Mouse (Mus musculus) lung, adult 2 months (tissue): ENCODE data around the gene Skil.
"Not testable (repeated sequence)": the region's sequence is repeated elsewhere in the genome, so short reads cannot be mapped to it uniquely, and the experiment has no call there.

Source experiments
- CTCF ChIP-seq: fragments of 200-500 bp; IDR thresholded peaks from 2 replicates; pipeline ENCODE4 v1.5.1; 2011; ENCODE audit warnings: mild to moderate bottlenecking, low read length, control low read depth; ENCODE audit not compliant: insufficient read depth
- POLR2A ChIP-seq: fragments of 200-500 bp; IDR thresholded peaks from 2 replicates; pipeline ENCODE4 v1.6.1; 2011; ENCODE audit warnings: low read depth, mild to moderate bottlenecking, control low read depth, low read length, borderline replicate concordance; ENCODE audit errors: extremely low read depth

- TF ChIP-seq POLR2A, CTCF: not testable (repeated sequence)
These were observed 50.4 kb downstream of the Skil start for GRCm38 (mm10) chr3:31145222-31145621.
